Mouse (Mus musculus): ENCODE measurements around the gene Ino80d. TPM values are rescaled to one million over a fixed set of nuclear protein-coding genes. Genes with fewer than 3 reads are reported as not detected.

Ino80d gene
- total and polyA plus RNA-seq, 2 experiments from 2014 or later: 5.8 to 7.3 TPM

DNA sequence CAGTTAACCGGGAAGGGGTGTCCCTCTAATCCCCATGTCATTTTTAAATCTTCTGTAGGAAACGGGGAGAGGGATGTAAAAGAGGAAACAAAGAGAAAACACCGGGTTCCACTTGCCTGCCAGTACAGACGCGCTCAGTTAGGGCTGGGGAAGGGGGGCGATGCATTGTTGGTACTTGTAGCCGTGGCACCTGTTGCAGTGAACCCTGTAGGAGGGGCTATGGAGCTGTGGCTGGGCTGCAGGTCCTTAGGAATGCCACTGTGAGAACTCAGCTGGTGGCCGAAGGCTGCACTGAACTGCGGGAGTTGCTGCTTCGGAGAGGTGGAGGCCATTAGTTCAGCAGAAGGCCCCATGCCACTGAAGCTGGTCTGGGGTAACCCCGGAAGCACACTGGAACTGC is 56.6 kb downstream of the Ino80d start:
- DNase-seq (ENCODE audit: low spot score) (no peak), ATAC-seq (ENCODE audit: insufficient read depth, low read depth) (no peak)
- TF ChIP-seq CTCF (IDR thresholded peaks at IDR 0.05; ENCODE audit: low read depth): no peak
- no peak overlapping the region for H3K4me2 ChIP-seq (ENCODE audit: low read depth, low read length)
- no peak overlapping the region for H3K27ac ChIP-seq (ENCODE audit: low read depth)
- H3K4me3 ChIP-seq (ENCODE audit: low read depth, low read length): no peak overlapping the region
- H3K9me3 ChIP-seq (replicated peaks; ENCODE audit: control insufficient read depth, low read length): no peaks in the 10 kb centered on the region
- H3K9ac ChIP-seq (replicated peaks; ENCODE audit: low read depth, low read length): no peak overlapping the region
- H3K4me1 ChIP-seq (ENCODE audit: control insufficient read depth, insufficient read depth): peaks cover 8% of the 10 kb centered on the region
- peaks cover 60% of the 10 kb centered on the region for H3K36me3 ChIP-seq (replicated peaks; ENCODE audit: control insufficient read depth, insufficient read depth, low read length)
- 87% methylated on average over 11 of the region's 11 CpGs for WGBS
- H3K27me3 ChIP-seq (ENCODE audit: control insufficient read depth, insufficient read depth, low read length): no peaks in the 10 kb centered on the region

DNA sequence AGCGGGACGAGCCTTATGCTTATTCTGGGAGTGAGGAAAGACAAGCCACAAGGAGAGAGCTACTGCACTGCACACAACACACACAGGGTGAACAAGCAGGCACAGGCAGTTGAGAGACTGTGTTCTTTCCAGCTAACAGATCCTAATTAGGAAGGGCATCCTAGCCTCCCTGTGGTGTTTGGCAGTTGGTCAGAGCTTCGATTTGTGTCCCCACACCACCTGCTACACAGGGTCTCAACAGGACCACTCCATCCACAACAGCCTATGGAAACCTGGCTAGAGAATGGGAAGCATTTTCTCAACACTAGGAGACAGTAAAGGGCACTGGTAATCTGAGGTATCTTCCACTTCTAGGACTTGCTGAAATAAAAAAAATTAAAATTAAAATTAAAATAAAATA is 57.1 kb downstream of the Ino80d start:
- ATAC-seq (ENCODE audit: insufficient read depth, low read depth) (no peak), DNase-seq (ENCODE audit: low spot score) (no peak)
- no peak for TF ChIP-seq CTCF (IDR thresholded peaks at IDR 0.05; ENCODE audit: low read depth)
- no peak for TF ChIP-seq EP300 (IDR thresholded peaks at IDR 0.05; ENCODE audit: low read depth)
- WGBS: 87% methylated on average over 3 of the region's 3 CpGs
- H3K9ac ChIP-seq (replicated peaks; ENCODE audit: low read depth, low read length): no peak overlapping the region
- no peak overlapping the region for H3K4me2 ChIP-seq (ENCODE audit: low read depth, low read length)
- no peak overlapping the region for H3K4me3 ChIP-seq (ENCODE audit: low read depth, low read length)
- H3K4me1 ChIP-seq (ENCODE audit: control insufficient read depth, insufficient read depth): peaks cover 10% of the 10 kb centered on the region
- no peaks in the 10 kb centered on the region for H3K9me3 ChIP-seq (replicated peaks; ENCODE audit: control insufficient read depth, low read length)
- H3K36me3 ChIP-seq (replicated peaks; ENCODE audit: control insufficient read depth, insufficient read depth, low read length): peaks cover 56% of the 10 kb centered on the region
- H3K27ac ChIP-seq (ENCODE audit: low read depth): no peak overlapping the region
- no peaks in the 10 kb centered on the region for H3K27me3 ChIP-seq (ENCODE audit: control insufficient read depth, insufficient read depth, low read length)

DNA sequence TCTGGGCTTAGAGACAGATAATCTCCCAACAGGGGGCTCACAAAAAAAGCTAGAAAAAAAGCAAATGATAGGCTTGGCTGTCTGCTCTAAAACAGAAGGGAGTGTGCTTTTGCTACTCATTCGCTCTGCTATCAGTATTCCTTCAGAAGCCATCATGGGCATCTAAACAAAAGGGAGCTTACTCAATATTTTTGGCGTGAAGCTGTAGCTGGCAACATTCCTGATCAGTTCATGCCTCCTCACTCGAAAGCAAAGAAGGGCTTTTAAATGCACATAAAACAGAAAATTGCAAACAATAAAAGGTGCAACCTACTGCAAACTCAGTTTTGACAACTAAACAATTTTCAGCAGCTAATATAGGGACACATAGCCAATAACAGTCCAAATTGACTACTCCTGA is 59.1 kb downstream of the Ino80d start:
- Histone ChIP-seq H3K4me2 (ENCODE audit: low read depth, low read length) (no peak overlapping the region), H3K27ac (ENCODE audit: low read depth) (no peak overlapping the region), H3K4me1 (ENCODE audit: control insufficient read depth, insufficient read depth) (peaks cover 21% of the 10 kb centered on the region), H3K9me3 (replicated peaks; ENCODE audit: control insufficient read depth, low read length) (no peaks in the 10 kb centered on the region), H3K27me3 (ENCODE audit: control insufficient read depth, insufficient read depth, low read length) (no peaks in the 10 kb centered on the region), H3K36me3 (replicated peaks; ENCODE audit: control insufficient read depth, insufficient read depth, low read length) (peaks cover 38% of the 10 kb centered on the region), H3K9ac (replicated peaks; ENCODE audit: low read depth, low read length) (no peak overlapping the region), H3K4me3 (ENCODE audit: low read depth, low read length) (no peak overlapping the region)
- DNase-seq (ENCODE audit: low spot score) (no peak), ATAC-seq (ENCODE audit: insufficient read depth, low read depth) (no peak)
- WGBS: 38% methylated on average over 3 of the region's 3 CpGs
- TF ChIP-seq EP300 (IDR thresholded peaks at IDR 0.05; ENCODE audit: low read depth) (no peak), CTCF (IDR thresholded peaks at IDR 0.05; ENCODE audit: low read depth) (no peak)

DNA sequence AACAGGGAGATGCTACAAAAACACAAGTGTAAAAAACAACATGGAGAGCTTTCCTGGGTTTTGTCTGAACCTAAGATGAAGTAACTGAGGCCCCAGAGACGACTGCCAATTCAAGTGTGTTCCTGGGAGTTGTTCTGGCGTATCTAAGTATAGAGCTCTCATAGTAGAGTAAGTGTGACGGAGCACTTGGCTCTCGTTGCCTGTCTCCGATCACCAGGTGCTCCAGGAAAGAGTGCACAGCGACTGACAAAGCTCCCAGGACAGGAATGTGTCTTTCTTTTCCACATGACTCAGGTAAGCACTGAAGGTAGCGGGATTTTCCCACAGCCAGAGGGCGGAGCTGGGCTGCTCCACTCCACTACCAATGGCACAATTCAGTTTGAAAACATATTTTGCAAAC is 63.6 kb downstream of the Ino80d start:
- H3K9me3 ChIP-seq (replicated peaks; ENCODE audit: control insufficient read depth, low read length): no peaks in the 10 kb centered on the region
- DNase-seq (ENCODE audit: low spot score): peak; percentile 74
- peak overlapping the region; percentile 7; the same call in 1 of the 2 replicates for H3K4me3 ChIP-seq (ENCODE audit: low read depth, low read length)
- H3K27ac ChIP-seq (ENCODE audit: low read depth): peak overlapping the region; percentile 66
- H3K4me2 ChIP-seq (ENCODE audit: low read depth, low read length): peak overlapping the region; percentile 53
- peak overlapping the region; percentile 37; the same call in 1 of the 2 replicates for H3K9ac ChIP-seq (replicated peaks; ENCODE audit: low read depth, low read length)
- 49% methylated on average over 8 of the region's 8 CpGs for WGBS
- H3K27me3 ChIP-seq (ENCODE audit: control insufficient read depth, insufficient read depth, low read length): no peaks in the 10 kb centered on the region
- H3K4me1 ChIP-seq (ENCODE audit: control insufficient read depth, insufficient read depth): peaks cover 32% of the 10 kb centered on the region
- TF ChIP-seq CTCF (IDR thresholded peaks at IDR 0.05; ENCODE audit: low read depth): no peak
- TF ChIP-seq EP300 (IDR thresholded peaks at IDR 0.05; ENCODE audit: low read depth): no peak
- H3K36me3 ChIP-seq (replicated peaks; ENCODE audit: control insufficient read depth, insufficient read depth, low read length): peaks cover 11% of the 10 kb centered on the region
- ATAC-seq (ENCODE audit: insufficient read depth, low read depth): peak; percentile 73

DNA sequence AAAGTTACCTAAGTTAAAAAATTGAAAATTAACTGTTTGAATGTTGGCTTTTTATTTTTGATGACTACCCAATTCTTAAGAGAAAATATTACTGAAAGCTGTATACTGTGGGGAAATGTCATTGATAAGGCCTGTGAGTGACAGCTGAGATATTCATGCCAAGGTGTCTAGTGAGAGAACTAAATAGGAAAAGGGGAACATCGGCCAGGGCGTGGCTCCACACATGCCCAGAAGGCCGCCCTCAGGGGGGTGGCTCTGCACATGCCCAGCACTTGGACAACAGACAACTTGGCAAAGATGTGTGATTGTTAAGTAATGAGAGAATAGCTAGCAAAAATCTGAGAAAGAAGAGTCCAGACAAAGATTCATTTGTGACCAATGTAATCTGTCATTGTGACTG is 64.5 kb downstream of the Ino80d start:
- H3K36me3 ChIP-seq (replicated peaks; ENCODE audit: control insufficient read depth, insufficient read depth, low read length): peaks cover 11% of the 10 kb centered on the region
- no peak for DNase-seq (ENCODE audit: low spot score)

DNA sequence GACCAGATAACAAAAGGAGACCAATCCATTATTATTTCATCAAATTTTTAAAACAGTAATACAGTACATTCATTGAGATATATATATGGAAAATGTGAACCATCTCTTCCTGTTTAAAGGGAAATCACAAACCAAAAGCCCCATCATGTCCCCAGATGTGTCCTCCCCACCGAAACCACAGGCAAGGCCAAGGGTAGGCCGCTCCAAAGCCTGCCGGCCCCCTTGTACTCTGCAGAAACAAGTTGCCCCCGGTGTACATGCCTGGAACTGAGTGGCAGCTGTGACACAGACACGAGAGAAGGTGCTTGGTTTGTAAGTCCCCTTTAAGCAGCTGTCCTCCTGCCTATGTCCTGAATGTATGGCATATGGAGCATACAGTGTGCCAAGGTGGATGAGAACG is 66.5 kb downstream of the Ino80d start:
- WGBS: 82% methylated on average over 6 of the region's 6 CpGs
- TF ChIP-seq EP300 (IDR thresholded peaks at IDR 0.05; ENCODE audit: low read depth): no peak
- TF ChIP-seq CTCF (IDR thresholded peaks at IDR 0.05; ENCODE audit: low read depth): no peak
- Histone ChIP-seq H3K9me3 (replicated peaks; ENCODE audit: control insufficient read depth, low read length) (no peaks in the 10 kb centered on the region), H3K27me3 (ENCODE audit: control insufficient read depth, insufficient read depth, low read length) (no peaks in the 10 kb centered on the region), H3K27ac (ENCODE audit: low read depth) (no peak overlapping the region), H3K4me2 (ENCODE audit: low read depth, low read length) (no peak overlapping the region), H3K9ac (replicated peaks; ENCODE audit: low read depth, low read length) (no peak overlapping the region), H3K4me1 (ENCODE audit: control insufficient read depth, insufficient read depth) (peaks cover 25% of the 10 kb centered on the region), H3K4me3 (ENCODE audit: low read depth, low read length) (no peak overlapping the region), H3K36me3 (replicated peaks; ENCODE audit: control insufficient read depth, insufficient read depth, low read length) (peaks cover 11% of the 10 kb centered on the region)
- DNase-seq (ENCODE audit: low spot score) (no peak), ATAC-seq (ENCODE audit: insufficient read depth, low read depth) (no peak)

More for the DNA sequence above, 64.5 kb downstream of the Ino80d start:
- Histone ChIP-seq H3K4me3 (ENCODE audit: low read depth, low read length) (no peak overlapping the region), H3K9me3 (replicated peaks; ENCODE audit: control insufficient read depth, low read length) (no peaks in the 10 kb centered on the region), H3K27me3 (ENCODE audit: control insufficient read depth, insufficient read depth, low read length) (no peaks in the 10 kb centered on the region), H3K27ac (ENCODE audit: low read depth) (no peak overlapping the region), H3K9ac (replicated peaks; ENCODE audit: low read depth, low read length) (no peak overlapping the region), H3K4me2 (ENCODE audit: low read depth, low read length) (no peak overlapping the region), H3K4me1 (ENCODE audit: control insufficient read depth, insufficient read depth) (peaks cover 25% of the 10 kb centered on the region)
- TF ChIP-seq EP300 (IDR thresholded peaks at IDR 0.05; ENCODE audit: low read depth) (no peak), CTCF (IDR thresholded peaks at IDR 0.05; ENCODE audit: low read depth) (no peak)
- WGBS: 75% methylated on average over 3 of the region's 3 CpGs
- ATAC-seq (ENCODE audit: insufficient read depth, low read depth): no peak

All from heart, postnatal 0 days (tissue).